ENCODE assay signal across 9 mouse cellular contexts in the genomic region with DNA sequence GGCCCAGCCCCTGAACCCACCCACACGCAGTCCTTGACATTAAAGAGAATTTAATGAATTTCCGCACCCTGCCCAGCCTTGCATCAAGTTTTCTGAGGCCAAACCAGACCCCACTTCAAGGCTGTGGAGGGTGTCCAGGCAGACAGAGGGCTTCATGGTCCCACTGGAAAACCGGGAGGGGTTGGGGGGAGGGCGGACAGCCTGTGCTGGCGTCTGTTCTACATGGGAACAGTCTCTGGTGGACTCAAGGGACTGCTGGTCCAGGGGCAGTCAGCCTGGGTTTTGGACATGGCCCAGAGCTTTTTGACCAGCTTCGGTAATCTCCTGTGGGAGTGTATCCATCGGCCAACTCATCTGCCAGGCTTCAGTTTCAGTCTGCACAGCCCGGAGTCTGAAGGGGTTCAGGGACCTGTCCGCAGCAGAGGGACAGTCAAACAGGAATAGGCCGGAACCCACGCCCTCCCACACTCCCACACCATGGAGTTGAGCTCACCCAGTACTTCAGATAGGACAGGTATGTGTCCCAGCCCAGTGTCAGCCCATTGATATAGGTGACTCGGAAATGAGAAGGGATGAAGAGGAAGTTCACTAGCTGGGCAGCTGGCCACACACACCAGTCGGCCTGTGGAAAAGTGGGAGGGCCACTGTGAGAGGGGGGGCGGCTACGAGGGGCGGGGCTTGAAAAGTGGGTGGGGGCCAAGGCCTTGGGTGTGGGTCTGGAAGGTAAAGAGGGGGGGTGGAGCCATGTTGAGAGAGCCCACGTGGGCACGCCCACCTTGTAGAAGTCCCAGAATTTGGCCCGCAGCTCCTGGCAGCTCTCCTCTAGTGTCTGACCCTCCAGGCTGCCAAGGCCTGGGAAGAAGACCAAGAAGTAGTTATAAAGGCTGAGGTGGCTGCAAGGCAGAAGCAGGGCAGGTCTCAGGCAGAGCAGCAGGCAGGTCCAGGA. TPM values are rescaled to one million over a fixed set of nuclear protein-coding genes. Genes with fewer than 3 reads are reported as not detected.
A peak's percentile ranks its signal among the peaks of the same experiment; 100 is the strongest.
DNase-seq lines count a peak whose midpoint lies in the region; ATAC-seq and TF ChIP-seq lines count a peak whose summit lies in the region.
"Had no signal": no experiment of that assay in that cellular context is flagged by ENCODE, and none has a peak within 500 bp of the region (broad histone marks: within the 10 kb centered on the region; RNA-seq: fewer than 3 reads in every experiment).

No protein-coding gene starts in this region.

- peak overlapping the region; percentile 81; the same call in 1 of the 2 replicates for H3K4me3 ChIP-seq in forebrain, embryonic 10.5 days
- H3K4me3 ChIP-seq in forebrain, postnatal 0 days (ENCODE audit: low read depth, low read length), result no peak overlapping the region
- 0 out of 2 replicates have a peak overlapping the region, but pooled peaks have one; percentile 1 for H3K4me3 ChIP-seq in embryonic facial prominence, embryonic 10.5 days
- 0 out of 2 replicates have a peak overlapping the region, but pooled peaks have one; percentile 74 for H3K4me3 ChIP-seq in limb, embryonic 13.5 days
- no peak overlapping the region for H3K4me3 ChIP-seq in neural tube, embryonic 15.5 days (replicated peaks)

- H3K4me2 ChIP-seq in forebrain, postnatal 0 days (ENCODE audit: low read depth), result no peak overlapping the region; the same call in 1 of the 2 replicates
- peak overlapping the region; percentile 99; the same call in 1 of the 2 replicates for H3K4me2 ChIP-seq in limb, embryonic 13.5 days (replicated peaks)
- H3K4me2 ChIP-seq in neural tube, embryonic 15.5 days, result peak overlapping the region; percentile 98

- H3K9me3 ChIP-seq in forebrain, embryonic 10.5 days, result no peaks in the 10 kb centered on the region
- H3K9me3 ChIP-seq in forebrain, postnatal 0 days (ENCODE audit: low read length), result no peaks in the 10 kb centered on the region
- no peaks in the 10 kb centered on the region for H3K9me3 ChIP-seq in embryonic facial prominence, embryonic 10.5 days
- no peaks in the 10 kb centered on the region for H3K9me3 ChIP-seq in limb, embryonic 13.5 days
- H3K9me3 ChIP-seq in neural tube, embryonic 15.5 days (replicated peaks), result no peaks in the 10 kb centered on the region

- H3K9ac ChIP-seq in forebrain, postnatal 0 days, result no peak overlapping the region
- no peak overlapping the region for H3K9ac ChIP-seq in limb, embryonic 13.5 days
- peak overlapping the region; percentile 84; the same call in 1 of the 2 replicates for H3K9ac ChIP-seq in neural tube, embryonic 15.5 days (replicated peaks)

- H3K27ac ChIP-seq in forebrain, embryonic 10.5 days, result no peak overlapping the region; the same call in 1 of the 2 replicates
- no peak overlapping the region for H3K27ac ChIP-seq in forebrain, postnatal 0 days (ENCODE audit: low read depth, low read length)
- no peak overlapping the region for H3K27ac ChIP-seq in embryonic facial prominence, embryonic 10.5 days (replicated peaks)
- H3K27ac ChIP-seq in limb, embryonic 13.5 days, result no peak overlapping the region
- no peak overlapping the region; the same call in 1 of the 2 replicates for H3K27ac ChIP-seq in neural tube, embryonic 15.5 days (replicated peaks)

- no peak for ATAC-seq in forebrain, postnatal 0 days
- no peak for ATAC-seq in limb, embryonic 13.5 days (ENCODE audit: low FRiP score, low read depth)
- no peak for ATAC-seq in neural tube, embryonic 15.5 days (ENCODE audit: low FRiP score)

- DNase-seq in forebrain, embryonic 10.5 days (ENCODE audit: extremely low spot score, low spot score), result no peak
- no peak for DNase-seq in forebrain, postnatal 0 days
- DNase-seq in right cerebral cortex, postnatal 10 days (ENCODE audit: low spot score in 2 of 2), result peak; percentile 61 to 67
- DNase-seq in right cerebral cortex, postnatal 25 days, result no peak
- no peak for DNase-seq in embryonic facial prominence, embryonic 10.5 days (ENCODE audit: low spot score)
- DNase-seq in embryo, embryonic 11 days, result no peak

- peaks cover 19% of the 10 kb centered on the region for H3K27me3 ChIP-seq in forebrain, embryonic 10.5 days (ENCODE audit: poor library complexity, severe bottlenecking)
- no peaks in the 10 kb centered on the region for H3K27me3 ChIP-seq in forebrain, postnatal 0 days (ENCODE audit: insufficient read depth, low read length)
- H3K27me3 ChIP-seq in embryonic facial prominence, embryonic 10.5 days (replicated peaks; ENCODE audit: low read depth, poor library complexity, severe bottlenecking), result peaks cover 19% of the 10 kb centered on the region
- no peaks in the 10 kb centered on the region for H3K27me3 ChIP-seq in limb, embryonic 13.5 days
- H3K27me3 ChIP-seq in neural tube, embryonic 15.5 days (replicated peaks), result no peaks in the 10 kb centered on the region

- peaks cover 61% of the 10 kb centered on the region for H3K4me1 ChIP-seq in forebrain, embryonic 10.5 days
- peaks cover 7% of the 10 kb centered on the region for H3K4me1 ChIP-seq in forebrain, postnatal 0 days (ENCODE audit: insufficient read depth)
- peaks cover 53% of the 10 kb centered on the region for H3K4me1 ChIP-seq in embryonic facial prominence, embryonic 10.5 days
- H3K4me1 ChIP-seq in limb, embryonic 13.5 days, result peaks cover 36% of the 10 kb centered on the region
- peaks cover 59% of the 10 kb centered on the region for H3K4me1 ChIP-seq in neural tube, embryonic 15.5 days

- 80% methylated on average over 19 of the region's 19 CpGs for WGBS in forebrain, embryonic 10.5 days
- 60% methylated on average over 19 of the region's 19 CpGs for WGBS in forebrain, postnatal 0 days
- 70% methylated on average over 19 of the region's 19 CpGs for WGBS in embryonic facial prominence, embryonic 10.5 days
- WGBS in limb, embryonic 13.5 days, result 68% methylated on average over 19 of the region's 19 CpGs
- WGBS in neural tube, embryonic 15.5 days, result 66% methylated on average over 19 of the region's 19 CpGs

- no peak for TF ChIP-seq CTCF in forebrain, postnatal 0 days (IDR thresholded peaks at IDR 0.05; ENCODE audit: low read depth)

- peaks cover 26% of the 10 kb centered on the region for H3K36me3 ChIP-seq in forebrain, embryonic 10.5 days (replicated peaks)
- H3K36me3 ChIP-seq in forebrain, postnatal 0 days (ENCODE audit: insufficient read depth), result peaks cover 32% of the 10 kb centered on the region
- peaks cover 29% of the 10 kb centered on the region for H3K36me3 ChIP-seq in embryonic facial prominence, embryonic 10.5 days (replicated peaks)
- H3K36me3 ChIP-seq in limb, embryonic 13.5 days, result peaks cover 32% of the 10 kb centered on the region
- peaks cover 32% of the 10 kb centered on the region for H3K36me3 ChIP-seq in neural tube, embryonic 15.5 days

RNA-seq across cellular contexts. Expression of gene Mpv17l2, which starts 1.9 kb away (rescaled TPM):
- polyA plus RNA-seq in forebrain, embryonic 10.5 days (2016; fragmentation: Nextera tagmentation; extraction: Ambion mirVana), result 30.8 and 34.3 TPM in 2 replicates
- total RNA-seq in forebrain, postnatal 0 days (2014; rRNA removed), result 33.7 and 39.9 TPM in 2 replicates
- polyA plus RNA-seq in forebrain, postnatal 0 days (2015; fragmentation: Nextera tagmentation; extraction: Ambion mirVana), result 60.4 and 61.9 TPM in 2 replicates
- 28.2 and 34.5 TPM in 2 replicates for polyA plus RNA-seq in embryonic facial prominence, embryonic 10.5 days (2016; fragmentation: Nextera tagmentation; extraction: Ambion mirVana)
- 29.2 and 36.6 TPM in 2 replicates for polyA plus RNA-seq in limb, embryonic 13.5 days (2015; fragmentation: Nextera tagmentation; extraction: Ambion mirVana)
- polyA plus RNA-seq in neural tube, embryonic 15.5 days (2015; fragmentation: Nextera tagmentation; extraction: Ambion mirVana), result 40.5 and 43.5 TPM in 2 replicates

RNA-seq across cellular contexts. Expression of gene Rab3a, which starts 4.4 kb away (rescaled TPM):
- polyA plus RNA-seq in forebrain, embryonic 10.5 days (2016; fragmentation: Nextera tagmentation; extraction: Ambion mirVana), result 10.5 and 12.2 TPM in 2 replicates
- 450 and 499 TPM in 2 replicates for total RNA-seq in forebrain, postnatal 0 days (2014; rRNA removed)
- 632 and 673 TPM in 2 replicates for polyA plus RNA-seq in forebrain, postnatal 0 days (2015; fragmentation: Nextera tagmentation; extraction: Ambion mirVana)
- polyA plus RNA-seq in embryonic facial prominence, embryonic 10.5 days (2016; fragmentation: Nextera tagmentation; extraction: Ambion mirVana), result 13.6 and 16.2 TPM in 2 replicates
- 18.0 and 19.6 TPM in 2 replicates for polyA plus RNA-seq in limb, embryonic 13.5 days (2015; fragmentation: Nextera tagmentation; extraction: Ambion mirVana)
- 536 and 627 TPM in 2 replicates for polyA plus RNA-seq in neural tube, embryonic 15.5 days (2015; fragmentation: Nextera tagmentation; extraction: Ambion mirVana)

RNA-seq across cellular contexts. Expression of gene Pik3r2, which starts 17.6 kb away (rescaled TPM):
- 67.1 and 69.2 TPM in 2 replicates for polyA plus RNA-seq in forebrain, embryonic 10.5 days (2016; fragmentation: Nextera tagmentation; extraction: Ambion mirVana)
- total RNA-seq in forebrain, postnatal 0 days (2014; rRNA removed), result 160 and 170 TPM in 2 replicates
- polyA plus RNA-seq in forebrain, postnatal 0 days (2015; fragmentation: Nextera tagmentation; extraction: Ambion mirVana), result 147 and 153 TPM in 2 replicates
- 79.2 and 79.8 TPM in 2 replicates for polyA plus RNA-seq in embryonic facial prominence, embryonic 10.5 days (2016; fragmentation: Nextera tagmentation; extraction: Ambion mirVana)
- polyA plus RNA-seq in limb, embryonic 13.5 days (2015; fragmentation: Nextera tagmentation; extraction: Ambion mirVana), result 78.1 and 81.3 TPM in 2 replicates
- 97.5 and 102 TPM in 2 replicates for polyA plus RNA-seq in neural tube, embryonic 15.5 days (2015; fragmentation: Nextera tagmentation; extraction: Ambion mirVana)

RNA-seq across cellular contexts. Expression of gene Pde4c, which starts 35.4 kb away (rescaled TPM):
- polyA plus RNA-seq in forebrain, embryonic 10.5 days (2016; fragmentation: Nextera tagmentation; extraction: Ambion mirVana), result 0.38 and 0.68 TPM in 2 replicates
- total RNA-seq in forebrain, postnatal 0 days (2014; rRNA removed), result 0.48 and 0.62 TPM in 2 replicates
- 0.10 and 0.23 TPM in 2 replicates for polyA plus RNA-seq in forebrain, postnatal 0 days (2015; fragmentation: Nextera tagmentation; extraction: Ambion mirVana)
- 0.20 and 0.69 TPM in 2 replicates for polyA plus RNA-seq in embryonic facial prominence, embryonic 10.5 days (2016; fragmentation: Nextera tagmentation; extraction: Ambion mirVana)
- 0.04 and 0.06 TPM in 2 replicates for polyA plus RNA-seq in limb, embryonic 13.5 days (2015; fragmentation: Nextera tagmentation; extraction: Ambion mirVana)
- polyA plus RNA-seq in neural tube, embryonic 15.5 days (2015; fragmentation: Nextera tagmentation; extraction: Ambion mirVana), result 0.17 and 0.40 TPM in 2 replicates

RNA-seq across cellular contexts. Expression of gene Gm3336, which starts 40.5 kb away (rescaled TPM):
- not detected in 2 replicates for polyA plus RNA-seq in forebrain, embryonic 10.5 days (2016; fragmentation: Nextera tagmentation; extraction: Ambion mirVana)
- not detected in 2 replicates for total RNA-seq in forebrain, postnatal 0 days (2014; rRNA removed)
- not detected in 2 replicates for polyA plus RNA-seq in forebrain, postnatal 0 days (2015; fragmentation: Nextera tagmentation; extraction: Ambion mirVana)
- polyA plus RNA-seq in embryonic facial prominence, embryonic 10.5 days (2016; fragmentation: Nextera tagmentation; extraction: Ambion mirVana), result not detected in 2 replicates
- not detected in 2 replicates for polyA plus RNA-seq in limb, embryonic 13.5 days (2015; fragmentation: Nextera tagmentation; extraction: Ambion mirVana)
- not detected in 2 replicates for polyA plus RNA-seq in neural tube, embryonic 15.5 days (2015; fragmentation: Nextera tagmentation; extraction: Ambion mirVana)
- polyA plus RNA-seq: limb, embryonic 14.5 days had no signal

Comparison
In these comparisons a context has a peak if more than half of its experiments do, and no peak if none do; other contexts are left out.
1. DNase-seq: peak in right cerebral cortex, postnatal 10 days (2 of 2); none in forebrain, embryonic 10.5 days (single experiment), forebrain, postnatal 0 days (single experiment), right cerebral cortex, postnatal 25 days (single experiment), embryonic facial prominence, embryonic 10.5 days (single experiment) and embryo, embryonic 11 days (single experiment).
2. H3K4me3 ChIP-seq: peak in forebrain, embryonic 10.5 days (single experiment), embryonic facial prominence, embryonic 10.5 days (single experiment) and limb, embryonic 13.5 days (single experiment); none in forebrain, postnatal 0 days (single experiment) and neural tube, embryonic 15.5 days (single experiment).
3. RNA of gene Rab3a, which starts 4.4 kb away (polyA plus RNA-seq): 632 to 673 TPM in forebrain, postnatal 0 days and 536 to 627 TPM in neural tube, embryonic 15.5 days; 18.0 to 19.6 TPM in limb, embryonic 13.5 days, 13.6 to 16.2 TPM in embryonic facial prominence, embryonic 10.5 days and 10.5 to 12.2 TPM in forebrain, embryonic 10.5 days; every median in the first group is over 10 times any median in the second.